Mouse (Mus musculus) G1E (cell line): ENCODE measurements at regions not wholly inside any gene's neighbourhood (a gene's known extent, or its start where the extent isn't known, plus 50 kb on each side); places are given as distances from the start of the nearest gene placed in this dataset.

Experiments used
- ATAC-seq: 2 replicates; pipeline ENCODE4 v1.8.0; 2016; ENCODE audit warnings: mild to moderate bottlenecking; ENCODE audit not compliant: insufficient number of reproducible peaks, poor library complexity, low FRiP score, severe bottlenecking; ENCODE audit errors: extremely low read depth
- DNase-seq: peaks from one replicate; pipeline ENCODE4 v3.0.0; 2012; ENCODE audit warnings: low spot score
- H3K27me3 ChIP-seq: 2 replicates; pipeline ENCODE4 v1.6.1; 2012; ENCODE audit warnings: mild to moderate bottlenecking, low read length, inconsistent platforms; ENCODE audit not compliant: insufficient read depth
- H3K36me3 ChIP-seq: replicated peaks from 2 replicates; pipeline ENCODE3; 2012; ENCODE audit warnings: mild to moderate bottlenecking, inconsistent platforms
- H3K4me1 ChIP-seq: 2 replicates; pipeline ENCODE4 v1.6.1; 2012; ENCODE audit warnings: low read depth, low read length, inconsistent platforms, mixed read lengths; ENCODE audit not compliant: insufficient read depth
- H3K4me3 ChIP-seq: 2 replicates; pipeline ENCODE4 v1.5.1; 2012; ENCODE audit warnings: low read depth, mild to moderate bottlenecking, inconsistent platforms, low read length, moderate library complexity, mixed read lengths
- H3K9me3 ChIP-seq: replicated peaks from 2 replicates; pipeline ENCODE4 v1.6.1; 2012; ENCODE audit warnings: inconsistent platforms
- CTCF ChIP-seq: IDR thresholded peaks from 2 replicates; pipeline ENCODE4 v1.5.1; 2012; ENCODE audit warnings: low read depth, low read length, inconsistent platforms, mixed read lengths
- GATA1 ChIP-seq: IDR thresholded peaks from 2 replicates; pipeline ENCODE4 v1.6.1; 2012; ENCODE audit warnings: borderline replicate concordance, low read length, inconsistent platforms, mixed read lengths
- GATA2 ChIP-seq: IDR thresholded peaks from 2 replicates; pipeline ENCODE4 v1.6.1; 2012; ENCODE audit warnings: low read depth, low read length, inconsistent platforms, borderline replicate concordance
- POLR2AphosphoS5 ChIP-seq: IDR thresholded peaks from 2 replicates; pipeline ENCODE4 v1.6.1; 2012; ENCODE audit warnings: low read depth, low read length, inconsistent platforms; ENCODE audit not compliant: insufficient replicate concordance
- TAL1 ChIP-seq: conservative IDR thresholded peaks from 2 replicates; pipeline ENCODE4 v1.6.1; 2012; ENCODE audit warnings: low read depth, low read length, inconsistent platforms, mixed read lengths

DNA sequence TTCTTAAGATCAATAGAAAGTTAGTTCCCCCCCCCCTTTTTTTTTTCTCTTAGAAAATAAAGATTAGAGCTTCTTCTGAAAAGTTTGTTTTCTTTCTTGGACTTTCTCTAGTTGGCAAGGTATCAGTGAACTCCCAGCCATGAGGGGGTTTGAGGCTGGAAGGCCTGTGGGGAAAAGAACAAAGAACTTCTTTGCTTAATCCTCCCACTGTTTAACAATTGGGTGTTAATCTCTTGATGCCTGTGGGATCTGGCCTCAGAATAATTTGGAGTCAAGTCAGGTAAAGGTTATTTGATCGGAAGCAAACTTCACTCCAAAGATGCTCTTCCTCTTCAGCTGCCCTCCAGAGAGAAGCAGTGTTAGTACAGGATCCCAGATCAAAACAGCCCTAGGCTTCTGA, 84.8 kb downstream of the Alg10b start:
- no peaks in the 10 kb centered on the region for H3K9me3 ChIP-seq
- H3K36me3 ChIP-seq = no peaks in the 10 kb centered on the region
- H3K4me1 ChIP-seq = no peaks in the 10 kb centered on the region
- no peak for TF ChIP-seq GATA2
- TF ChIP-seq CTCF = no peak
- no peak for TF ChIP-seq POLR2AphosphoS5
- TF ChIP-seq GATA1 = no peak
- no peak for TF ChIP-seq TAL1
- no peak overlapping the region for H3K4me3 ChIP-seq
- DNase-seq = no peak
- no peaks in the 10 kb centered on the region for H3K27me3 ChIP-seq
- no peak for ATAC-seq

- Histone ChIP-seq H3K9me3 (no peaks in the 10 kb centered on the region), H3K27me3 (no peaks in the 10 kb centered on the region), H3K36me3 (no peaks in the 10 kb centered on the region), H3K4me1 (no peaks in the 10 kb centered on the region), H3K4me3 (no peak overlapping the region)
- TF ChIP-seq TAL1 (no peak), GATA2 (no peak), CTCF (no peak)
- DNase-seq (no peak), ATAC-seq (no peak)
Measured at GRCm38 (mm10) chr15:90309664-90310063, 85.6 kb downstream of the Alg10b start.

- ATAC-seq (no peak), DNase-seq (no peak)
- no peaks in the 10 kb centered on the region for H3K4me1 ChIP-seq
- no peak for TF ChIP-seq GATA1
- no peaks in the 10 kb centered on the region for H3K36me3 ChIP-seq
- no peaks in the 10 kb centered on the region for H3K27me3 ChIP-seq
- no peaks in the 10 kb centered on the region for H3K9me3 ChIP-seq
- no peak overlapping the region for H3K4me3 ChIP-seq
Measured at GRCm38 (mm10) chr15:90321774-90322173, 97.7 kb downstream of the Alg10b start.

DNA sequence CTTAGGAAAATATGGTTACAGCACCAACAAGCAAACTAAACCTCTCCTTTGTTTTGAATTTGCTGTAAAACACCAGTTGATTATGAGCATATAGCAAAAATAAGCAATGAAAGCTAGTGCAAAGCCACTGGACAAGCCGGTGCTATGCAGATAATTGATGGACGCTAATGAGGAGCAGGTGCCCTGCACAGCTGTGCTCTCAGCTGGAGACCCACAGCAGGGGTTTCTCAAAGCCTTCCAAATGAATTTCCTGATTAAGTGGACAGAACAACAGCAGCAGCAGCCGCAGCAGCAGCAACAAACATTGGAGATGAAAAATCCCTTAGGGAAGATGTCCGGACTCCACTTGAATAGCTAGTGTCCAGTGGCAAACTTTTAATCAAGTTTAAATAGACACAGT, 109.2 kb downstream of the Alg10b start:
- H3K27me3 ChIP-seq = no peaks in the 10 kb centered on the region
- H3K9me3 ChIP-seq = no peaks in the 10 kb centered on the region
- TF ChIP-seq GATA1 (no peak), TAL1 (no peak), GATA2 (no peak), POLR2AphosphoS5 (no peak)
- no peaks in the 10 kb centered on the region for H3K4me1 ChIP-seq
- H3K36me3 ChIP-seq = no peaks in the 10 kb centered on the region
- DNase-seq (no peak), ATAC-seq (no peak)
- H3K4me3 ChIP-seq = no peak overlapping the region

DNA sequence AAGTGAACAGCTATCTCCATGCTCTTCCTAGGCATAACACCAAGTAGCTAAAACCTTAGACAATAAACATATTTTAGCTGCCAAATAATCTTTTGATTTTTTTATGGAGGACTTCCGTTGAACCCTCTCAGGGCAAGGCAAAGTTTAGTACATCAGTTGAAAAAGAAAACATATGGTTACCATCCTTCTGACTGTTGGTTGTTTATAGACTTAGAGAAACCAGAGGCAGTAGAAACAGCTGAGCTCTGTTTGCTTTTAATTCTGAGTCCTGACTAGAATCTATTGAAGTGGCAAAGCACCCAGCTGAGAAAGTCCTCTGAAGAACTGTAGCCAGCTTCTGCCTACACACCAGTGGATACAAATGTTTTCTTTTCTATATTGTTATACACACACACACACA, 109.7 kb downstream of the Alg10b start:
- DNase-seq (no peak), ATAC-seq (no peak)
- H3K4me3 ChIP-seq = no peak overlapping the region
- H3K9me3 ChIP-seq = no peaks in the 10 kb centered on the region
- H3K27me3 ChIP-seq = no peaks in the 10 kb centered on the region
- H3K36me3 ChIP-seq = no peaks in the 10 kb centered on the region
- TF ChIP-seq TAL1 (no peak), CTCF (no peak), POLR2AphosphoS5 (no peak), GATA1 (no peak), GATA2 (no peak)
- H3K4me1 ChIP-seq = no peaks in the 10 kb centered on the region

- ATAC-seq = no peak
- Histone ChIP-seq H3K4me3 (no peak overlapping the region), H3K36me3 (no peaks in the 10 kb centered on the region), H3K27me3 (no peaks in the 10 kb centered on the region), H3K4me1 (no peaks in the 10 kb centered on the region), H3K9me3 (no peaks in the 10 kb centered on the region)
- TF ChIP-seq GATA2 = no peak
- TF ChIP-seq CTCF = no peak
- no peak for TF ChIP-seq POLR2AphosphoS5
- no peak for DNase-seq
Measured at GRCm38 (mm10) chr15:90334406-90334805, 110.3 kb downstream of the Alg10b start.

- no peak overlapping the region for H3K4me3 ChIP-seq
- no peaks in the 10 kb centered on the region for H3K4me1 ChIP-seq
- H3K9me3 ChIP-seq = no peaks in the 10 kb centered on the region
- H3K27me3 ChIP-seq = no peaks in the 10 kb centered on the region
- H3K36me3 ChIP-seq = no peaks in the 10 kb centered on the region
- DNase-seq (no peak), ATAC-seq (no peak)
- no peak for TF ChIP-seq POLR2AphosphoS5
- no peak for TF ChIP-seq GATA1
- no peak for TF ChIP-seq TAL1
- no peak for TF ChIP-seq CTCF
- no peak for TF ChIP-seq GATA2
Measured at GRCm38 (mm10) chr15:90335506-90335905, 111.4 kb downstream of the Alg10b start.
